Mouse (Mus musculus) T-cell, adult 66 days (primary cell): Measurements from ENCODE around the gene Mcpt4. TPM values are rescaled to one million over a fixed set of nuclear protein-coding genes. Genes with fewer than 3 reads are reported as not detected.

Experiments used
- total RNA-seq, 2 experiments: library from RNA; stranded (reverse); gene quantifications; 3 replicates in 1 of 2; 4 replicates in 1 of 2; pipeline ENCODE4 v1.2.4; 2023

The Mcpt4 gene
- total RNA-seq = 1 to 10 TPM in 1 of 2 experiments, under 1 TPM in 1; 0.71 to 2.5 TPM

DNA sequence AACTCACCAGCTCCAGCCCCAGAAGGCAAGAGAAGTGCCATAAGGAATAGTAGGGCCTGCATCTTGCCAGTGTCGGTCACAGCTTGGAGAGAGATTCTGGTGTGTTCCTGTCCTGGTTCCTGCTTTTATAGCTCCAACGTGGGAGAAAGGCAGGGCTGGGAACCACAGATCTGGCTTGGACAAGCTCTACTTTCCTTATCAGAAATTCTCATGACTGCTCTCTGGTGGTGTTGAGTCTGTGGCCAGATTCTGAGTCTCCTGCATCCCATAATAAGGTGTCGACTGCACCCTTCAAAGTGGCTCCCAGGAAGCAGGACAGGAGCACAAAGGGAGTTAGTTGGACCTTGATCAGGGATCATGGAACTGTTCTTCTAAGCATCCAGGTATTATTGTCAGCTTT lies at the start of gene Mcpt4:
TSS of gene Mcpt4 (minus strand) at position 101 of the 400 bp plus-strand sequence.

DNA sequence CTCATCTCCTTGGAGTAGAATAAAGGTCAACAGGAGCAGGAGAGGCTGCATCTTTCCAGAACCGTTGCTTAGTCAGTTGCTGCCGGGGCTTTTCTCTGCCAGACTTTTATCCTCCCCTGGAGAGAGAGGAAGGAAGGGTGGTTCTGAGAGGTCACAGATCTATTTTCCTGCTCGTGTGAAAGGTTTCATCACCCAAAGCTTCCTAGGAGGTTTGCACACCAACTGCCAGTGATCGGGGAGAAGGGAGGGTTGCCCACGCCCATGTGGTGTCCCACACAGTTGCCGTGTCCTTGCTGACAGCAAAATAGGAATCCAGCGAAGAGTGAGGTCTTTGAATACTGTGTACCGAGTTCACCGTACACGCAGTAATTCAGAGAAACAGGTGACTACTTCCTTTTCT lies 40.3 kb upstream of the Mcpt4 start, which contains the start of gene Ctsg:
TSS of gene Ctsg (minus strand) at position 189 of the 400 bp plus-strand sequence.

DNA sequence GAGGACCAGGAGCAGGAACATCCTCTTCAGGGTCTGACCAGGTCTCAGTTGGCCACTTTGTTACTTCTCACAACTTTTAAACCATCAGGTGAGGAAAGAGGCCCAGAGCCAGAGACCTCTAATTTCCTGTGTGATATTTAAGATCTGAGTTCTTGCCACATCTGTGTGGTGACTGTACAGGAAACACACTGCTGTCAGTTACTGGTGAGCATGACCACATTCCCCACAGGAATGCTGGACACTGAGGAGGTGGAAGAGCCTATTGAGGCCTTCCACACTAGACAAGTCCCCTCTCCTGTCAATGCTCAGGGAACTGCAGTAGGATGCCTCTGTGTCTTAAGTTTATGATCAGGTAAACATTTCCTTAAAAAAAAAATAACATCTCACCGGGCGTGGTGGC lies 23.1 kb upstream of the Mcpt4 start, which contains the start of gene Mcpt8:
TSS of gene Mcpt8 (minus strand) at position 107 of the 400 bp plus-strand sequence.

DNA sequence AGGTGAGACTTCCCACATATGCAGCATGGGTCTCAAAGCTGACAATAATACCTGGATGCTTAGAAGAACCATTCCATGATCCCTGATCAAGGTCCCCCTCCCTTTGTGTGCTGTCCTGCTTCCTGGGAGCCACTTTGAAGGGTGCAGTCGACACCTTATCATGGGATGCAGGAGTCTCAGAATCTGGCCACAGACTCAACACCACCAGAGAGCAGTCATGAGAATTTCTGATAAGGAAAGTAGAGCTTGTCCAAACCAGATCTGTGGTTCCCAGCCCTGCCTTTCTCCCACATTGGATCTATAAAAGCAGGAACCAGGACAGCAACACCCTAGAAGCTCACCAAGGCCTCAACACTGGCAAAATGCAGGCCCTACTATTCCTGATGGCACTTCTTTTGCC lies 20.3 kb downstream of the Mcpt4 start, which contains the start of gene Mcpt2:
TSS of gene Mcpt2 (plus strand) at position 250 of the 400 bp plus-strand sequence.

DNA sequence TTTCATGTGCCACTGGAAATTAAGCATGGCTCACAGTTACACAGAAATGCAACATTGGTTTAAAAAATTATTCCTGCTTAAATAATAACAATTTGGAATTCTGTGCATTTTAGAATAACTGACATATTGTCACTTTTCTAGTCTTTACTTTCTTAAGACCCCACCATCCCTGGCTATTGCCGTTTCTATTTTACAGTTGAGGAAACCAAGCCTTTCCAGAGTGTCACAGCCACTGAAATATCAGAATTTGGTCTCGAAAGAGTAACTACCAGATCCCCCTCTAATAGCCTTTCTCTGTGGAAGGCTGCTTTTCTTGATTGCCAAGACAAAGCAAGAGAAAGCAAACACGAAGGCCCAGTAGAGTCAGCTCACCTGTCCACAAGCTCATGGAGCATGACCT lies 31.7 kb downstream of the Mcpt4 start, which contains the start of gene Mcpt9:
TSS of gene Mcpt9 (minus strand) at position 101 of the 400 bp plus-strand sequence.

DNA sequence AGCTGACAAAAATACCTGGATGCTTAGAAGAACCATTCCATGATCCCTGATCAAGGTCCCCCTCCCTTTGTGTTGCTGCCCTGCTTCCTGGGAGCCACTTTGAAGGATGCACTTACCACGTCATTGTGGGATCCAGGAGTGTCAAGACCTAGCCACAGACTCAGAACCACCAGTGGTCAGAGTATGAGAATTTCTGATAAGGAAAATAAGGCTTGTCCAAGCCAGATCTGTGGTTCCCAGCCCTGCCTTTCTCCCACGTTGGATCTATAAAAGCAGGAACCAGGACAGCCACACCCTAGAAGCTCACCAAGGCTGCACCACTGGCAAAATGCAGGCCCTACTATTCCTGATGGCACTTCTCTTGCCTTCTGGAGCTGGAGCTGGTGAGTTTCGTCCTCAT lies 44.4 kb downstream of the Mcpt4 start, which contains the start of gene Mcpt1:
TSS of gene Mcpt1 (plus strand) at position 301 of the 400 bp plus-strand sequence.

Other genes with a start within 250 kb of the Mcpt4 start
- gene Nfatc4, start 239.2 kb downstream of the Mcpt4 start, total RNA-seq = not detected
- 1 to 10 TPM; 1.1 to 6.0 TPM for gene Nynrin, start 208.3 kb downstream of the Mcpt4 start, total RNA-seq
- not detected for gene Cbln3, start 177.9 kb downstream of the Mcpt4 start, total RNA-seq
- gene Khnyn, start 177.4 kb downstream of the Mcpt4 start, total RNA-seq = 10 to 100 TPM; 68.1 to 75.9 TPM
- gene Sdr39u1, start 162.0 kb downstream of the Mcpt4 start, total RNA-seq = 10 to 100 TPM; 32.2 to 52.6 TPM
- 1 to 10 TPM in 1 of 2 experiments, not detected in 1; 1.2 TPM for gene Cma1, start 117.6 kb downstream of the Mcpt4 start, total RNA-seq
- not detected for gene Cma2, start 111.3 kb downstream of the Mcpt4 start, total RNA-seq
- gene Mcpt1, start 44.3 kb downstream of the Mcpt4 start, total RNA-seq = not detected
- gene Mcpt9, start 31.8 kb downstream of the Mcpt4 start, total RNA-seq = not detected
- gene Mcpt2, start 20.3 kb downstream of the Mcpt4 start, total RNA-seq = not detected
- 1 to 10 TPM in 1 of 2 experiments, not detected in 1; 2.7 TPM for gene Mcpt8, start 23.0 kb upstream of the Mcpt4 start, total RNA-seq
- not detected for gene Ctsg, start 40.3 kb upstream of the Mcpt4 start, total RNA-seq
- gene Gzme, start 58.3 kb upstream of the Mcpt4 start, total RNA-seq = not detected
- gene Gzmd, start 70.3 kb upstream of the Mcpt4 start, total RNA-seq = not detected
- gene Gzmg, start 97.3 kb upstream of the Mcpt4 start, total RNA-seq = not detected
- not detected for gene Gzmn, start 112.3 kb upstream of the Mcpt4 start, total RNA-seq
- gene Gzmf, start 149.1 kb upstream of the Mcpt4 start, total RNA-seq = not detected
- under 1 TPM in 1 of 2 experiments, not detected in 1; 0.87 TPM for gene Gzmc, start 172.3 kb upstream of the Mcpt4 start, total RNA-seq
- gene Gzmb, start 199.9 kb upstream of the Mcpt4 start, total RNA-seq = 1 to 10 TPM; 2.9 to 5.8 TPM